Mouse (Mus musculus): ENCODE measurements at regions not wholly inside any gene's neighbourhood (a gene's known extent, or its start where the extent isn't known, plus 50 kb on each side); places are given as distances from the start of the nearest gene placed in this dataset.

DNA sequence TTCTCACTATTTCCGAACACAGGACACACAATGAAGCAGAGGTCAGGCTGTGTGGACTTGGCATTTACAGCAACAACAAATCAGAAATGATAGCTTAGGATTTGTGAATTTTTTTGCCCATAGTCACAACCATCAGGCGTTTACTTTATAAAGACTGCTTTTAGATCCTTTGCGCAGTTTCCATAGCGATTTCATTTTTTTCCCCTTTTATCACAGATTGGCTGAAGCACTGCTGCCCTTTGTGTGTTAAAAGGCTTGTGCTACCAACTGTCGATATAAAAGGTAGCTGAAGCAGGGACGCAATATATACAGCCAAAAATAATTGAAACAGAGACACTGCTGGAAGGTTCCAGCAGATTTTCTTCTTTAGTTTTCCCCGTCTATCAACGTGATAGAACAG, 551.4 kb downstream of the Nedd1 start:
- Histone ChIP-seq H3K36me3 (ENCODE audit: control insufficient read depth, insufficient read depth, low read length) (no peaks in the 10 kb centered on the region), H3K4me3 (ENCODE audit: low read depth, low read length) (no peak overlapping the region), H3K27me3 (ENCODE audit: control insufficient read depth, insufficient read depth, low read length) (no peaks in the 10 kb centered on the region), H3K9me3 (ENCODE audit: control insufficient read depth, low read length) (no peaks in the 10 kb centered on the region), H3K9ac (ENCODE audit: low read length) (no peak overlapping the region), H3K4me1 (ENCODE audit: control insufficient read depth, insufficient read depth, low read length) (peaks cover 3% of the 10 kb centered on the region; the same call in 1 of the 2 replicates), H3K27ac (ENCODE audit: low read depth, low read length) (no peak overlapping the region), H3K4me2 (ENCODE audit: low read depth) (no peak overlapping the region)
- no peak for DNase-seq (ENCODE audit: low spot score)
- ATAC-seq (ENCODE audit: insufficient read depth, low FRiP score, low TSS enrichment), result no peak
- whole genome bisulfite sequencing, result 79% methylated on average over 8 of the region's 8 CpGs

- H3K9ac ChIP-seq (ENCODE audit: low read length), result no peak overlapping the region
- no peak overlapping the region for H3K4me2 ChIP-seq (ENCODE audit: low read depth)
- 58% methylated on average over 2 of the region's 2 CpGs for WGBS
- ATAC-seq (ENCODE audit: insufficient read depth, low FRiP score, low TSS enrichment) (no peak), DNase-seq (ENCODE audit: low spot score) (no peak)
- H3K9me3 ChIP-seq (ENCODE audit: control insufficient read depth, low read length), result no peaks in the 10 kb centered on the region
- no peak overlapping the region for H3K4me3 ChIP-seq (ENCODE audit: low read depth, low read length)
- peaks cover 4% of the 10 kb centered on the region; the same call in 1 of the 2 replicates for H3K4me1 ChIP-seq (ENCODE audit: control insufficient read depth, insufficient read depth, low read length)
- H3K36me3 ChIP-seq (ENCODE audit: control insufficient read depth, insufficient read depth, low read length), result no peaks in the 10 kb centered on the region
- no peak overlapping the region for H3K27ac ChIP-seq (ENCODE audit: low read depth, low read length)
- no peaks in the 10 kb centered on the region for H3K27me3 ChIP-seq (ENCODE audit: control insufficient read depth, insufficient read depth, low read length)
Measured at GRCm38 (mm10) chr10:92166057-92166456, 556.2 kb downstream of the Nedd1 start.

DNA sequence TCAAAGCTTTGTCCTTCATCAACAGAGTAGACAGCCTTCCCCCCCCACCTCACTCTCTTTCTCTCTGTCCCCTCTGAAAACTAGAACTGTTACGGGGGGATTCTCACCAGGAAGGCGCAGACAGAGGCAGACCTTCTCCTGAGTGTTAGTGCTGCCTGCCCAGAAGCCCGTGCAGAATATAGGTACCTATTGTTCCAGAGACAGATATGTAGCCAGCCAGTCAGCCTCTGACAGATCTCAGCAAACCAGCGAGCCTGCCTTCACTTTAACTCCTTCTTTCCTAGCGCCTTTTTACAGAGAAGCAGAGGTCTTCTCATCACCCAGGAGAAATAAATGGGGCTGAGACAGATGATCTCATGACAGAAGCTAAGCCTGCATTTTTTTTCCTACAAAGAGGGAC, 557.2 kb downstream of the Nedd1 start:
- no peak for ATAC-seq (ENCODE audit: insufficient read depth, low FRiP score, low TSS enrichment)
- H3K4me2 ChIP-seq (ENCODE audit: low read depth), result peak overlapping the region; percentile 60
- no peaks in the 10 kb centered on the region for H3K9me3 ChIP-seq (ENCODE audit: control insufficient read depth, low read length)
- DNase-seq (ENCODE audit: low spot score), result peak; percentile 49
- peak overlapping the region; percentile 46 for H3K4me3 ChIP-seq (ENCODE audit: low read depth, low read length)
- peak overlapping the region; percentile 71 for H3K9ac ChIP-seq (ENCODE audit: low read length)
- no peaks in the 10 kb centered on the region for H3K36me3 ChIP-seq (ENCODE audit: control insufficient read depth, insufficient read depth, low read length)
- H3K27ac ChIP-seq (ENCODE audit: low read depth, low read length), result peak overlapping the region; percentile 83
- no peaks in the 10 kb centered on the region for H3K27me3 ChIP-seq (ENCODE audit: control insufficient read depth, insufficient read depth, low read length)
- H3K4me1 ChIP-seq (ENCODE audit: control insufficient read depth, insufficient read depth, low read length), result peaks cover 4% of the 10 kb centered on the region; the same call in 1 of the 2 replicates
- 16% methylated on average over 5 of the region's 5 CpGs for WGBS

GRCm38 (mm10) chr10:92164648-92164960, 557.6 kb downstream of the Nedd1 start:
- H3K4me2 ChIP-seq (ENCODE audit: low read depth), result peak overlapping the region; percentile 60
- peak overlapping the region; percentile 46 for H3K4me3 ChIP-seq (ENCODE audit: low read depth, low read length)
- ATAC-seq (ENCODE audit: insufficient read depth, low FRiP score, low TSS enrichment) (no peak), DNase-seq (ENCODE audit: low spot score) (no peak)
- peaks cover 4% of the 10 kb centered on the region; the same call in 1 of the 2 replicates for H3K4me1 ChIP-seq (ENCODE audit: control insufficient read depth, insufficient read depth, low read length)
- H3K36me3 ChIP-seq (ENCODE audit: control insufficient read depth, insufficient read depth, low read length), result no peaks in the 10 kb centered on the region
- 37% methylated on average over 3 of the region's 3 CpGs for WGBS
- H3K9ac ChIP-seq (ENCODE audit: low read length), result peak overlapping the region; percentile 71
- no peaks in the 10 kb centered on the region for H3K9me3 ChIP-seq (ENCODE audit: control insufficient read depth, low read length)
- peak overlapping the region; percentile 83 for H3K27ac ChIP-seq (ENCODE audit: low read depth, low read length)
- no peaks in the 10 kb centered on the region for H3K27me3 ChIP-seq (ENCODE audit: control insufficient read depth, insufficient read depth, low read length)

- Histone ChIP-seq H3K9me3 (ENCODE audit: control insufficient read depth, low read length) (no peaks in the 10 kb centered on the region), H3K27ac (ENCODE audit: low read depth, low read length) (peak overlapping the region; percentile 83), H3K4me1 (ENCODE audit: control insufficient read depth, insufficient read depth, low read length) (peaks cover 4% of the 10 kb centered on the region; the same call in 1 of the 2 replicates), H3K27me3 (ENCODE audit: control insufficient read depth, insufficient read depth, low read length) (no peaks in the 10 kb centered on the region), H3K9ac (ENCODE audit: low read length) (peak overlapping the region; percentile 71), H3K4me2 (ENCODE audit: low read depth) (peak overlapping the region; percentile 60), H3K36me3 (ENCODE audit: control insufficient read depth, insufficient read depth, low read length) (no peaks in the 10 kb centered on the region), H3K4me3 (ENCODE audit: low read depth, low read length) (peak overlapping the region; percentile 46)
- DNase-seq (ENCODE audit: low spot score) (no peak), ATAC-seq (ENCODE audit: insufficient read depth, low FRiP score, low TSS enrichment) (no peak)
- 48% methylated on average over 12 of the region's 12 CpGs for WGBS
Measured at GRCm38 (mm10) chr10:92163851-92164647, 558.2 kb downstream of the Nedd1 start.

DNA sequence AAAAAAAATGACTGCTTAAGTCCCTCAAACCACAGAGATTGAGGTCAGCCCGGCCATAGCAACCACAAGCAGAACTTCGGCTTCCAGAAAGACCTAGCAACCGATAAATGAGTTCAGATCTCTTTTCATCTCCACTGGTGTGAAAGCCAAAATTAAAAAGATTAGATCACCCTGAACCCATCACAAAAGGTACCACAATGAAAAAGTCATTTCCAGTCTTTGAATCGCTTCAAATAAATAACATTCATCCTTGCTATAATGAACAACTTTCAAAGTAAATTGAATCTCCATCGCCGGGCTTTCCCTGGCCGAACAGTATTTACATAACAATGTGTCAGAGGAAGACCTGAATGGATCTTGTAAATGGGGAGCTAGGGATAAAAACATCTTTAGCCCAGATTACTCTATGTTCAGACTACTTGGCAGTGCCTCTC, 559.1 kb downstream of the Nedd1 start:
- Histone ChIP-seq H3K9me3 (ENCODE audit: control insufficient read depth, low read length) (no peaks in the 10 kb centered on the region), H3K27ac (ENCODE audit: low read depth, low read length) (peak overlapping the region; percentile 94), H3K9ac (ENCODE audit: low read length) (peak overlapping the region; percentile 66), H3K36me3 (ENCODE audit: control insufficient read depth, insufficient read depth, low read length) (no peaks in the 10 kb centered on the region), H3K27me3 (ENCODE audit: control insufficient read depth, insufficient read depth, low read length) (no peaks in the 10 kb centered on the region), H3K4me2 (ENCODE audit: low read depth) (peak overlapping the region; percentile 60), H3K4me3 (ENCODE audit: low read depth, low read length) (peak overlapping the region; percentile 46), H3K4me1 (ENCODE audit: control insufficient read depth, insufficient read depth, low read length) (peaks cover 4% of the 10 kb centered on the region; the same call in 1 of the 2 replicates)
- DNase-seq (ENCODE audit: low spot score) (peak; percentile 47), ATAC-seq (ENCODE audit: insufficient read depth, low FRiP score, low TSS enrichment) (peak; percentile 63)
- WGBS, result 4% methylated on average over 7 of the region's 7 CpGs

DNA sequence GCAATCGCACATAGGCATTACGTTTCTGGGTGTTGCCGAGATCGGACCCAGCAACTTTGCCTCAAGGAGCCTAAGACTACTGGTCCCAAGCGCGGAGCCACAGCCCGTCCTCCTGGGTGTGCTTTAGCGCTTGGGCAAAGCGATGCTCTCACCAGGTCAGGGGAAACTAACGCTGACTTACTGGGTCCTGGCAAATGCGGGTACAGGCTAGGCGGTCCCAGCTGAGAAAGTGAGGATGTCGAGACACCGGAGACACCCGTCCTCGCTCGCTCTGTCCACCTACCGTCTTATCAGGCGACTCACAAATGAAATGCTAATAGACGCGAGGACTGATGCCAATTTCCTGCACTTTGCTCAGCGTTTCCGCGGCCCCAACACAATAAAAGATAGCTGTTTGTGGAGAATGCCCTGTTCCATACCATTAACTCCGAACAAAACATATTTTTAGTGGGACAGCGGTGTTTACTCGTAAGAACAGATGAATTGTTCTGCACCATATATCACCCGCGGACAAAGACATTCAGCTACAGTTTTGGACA, 559.7 kb downstream of the Nedd1 start:
- H3K9me3 ChIP-seq (ENCODE audit: control insufficient read depth, low read length), result no peaks in the 10 kb centered on the region
- peak overlapping the region; percentile 66 for H3K9ac ChIP-seq (ENCODE audit: low read length)
- ATAC-seq (ENCODE audit: insufficient read depth, low FRiP score, low TSS enrichment) (peak; percentile 79), DNase-seq (ENCODE audit: low spot score) (peak; percentile 82)
- peak overlapping the region; percentile 46 for H3K4me3 ChIP-seq (ENCODE audit: low read depth, low read length)
- peak overlapping the region; percentile 60 for H3K4me2 ChIP-seq (ENCODE audit: low read depth)
- H3K27me3 ChIP-seq (ENCODE audit: control insufficient read depth, insufficient read depth, low read length), result no peaks in the 10 kb centered on the region
- H3K36me3 ChIP-seq (ENCODE audit: control insufficient read depth, insufficient read depth, low read length), result no peaks in the 10 kb centered on the region
- peak overlapping the region; percentile 94 for H3K27ac ChIP-seq (ENCODE audit: low read depth, low read length)
- peaks cover 4% of the 10 kb centered on the region; the same call in 1 of the 2 replicates for H3K4me1 ChIP-seq (ENCODE audit: control insufficient read depth, insufficient read depth, low read length)
- under 1% methylated on average over 29 of the region's 29 CpGs for WGBS

DNA sequence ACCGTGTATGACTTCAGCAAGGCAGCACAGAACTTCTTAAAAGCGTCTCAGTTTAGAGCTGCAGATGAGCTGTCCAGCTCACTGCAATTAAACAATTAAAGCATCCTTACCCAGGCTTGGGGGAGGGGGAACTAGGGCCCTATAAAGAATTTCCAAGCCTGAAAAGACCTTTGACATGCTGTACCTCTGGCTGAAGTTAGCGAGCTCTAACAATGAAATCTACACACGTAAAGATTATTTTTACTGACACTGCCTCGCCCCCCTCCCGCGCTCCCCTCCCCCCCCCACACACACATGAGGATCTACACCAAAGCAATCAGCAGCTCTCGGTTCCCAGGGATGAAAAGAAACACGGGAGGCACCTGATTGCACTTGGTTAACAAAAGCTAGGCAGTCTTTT, 560.7 kb downstream of the Nedd1 start:
- Histone ChIP-seq H3K4me1 (ENCODE audit: control insufficient read depth, insufficient read depth, low read length) (peaks cover 4% of the 10 kb centered on the region; the same call in 1 of the 2 replicates), H3K9me3 (ENCODE audit: control insufficient read depth, low read length) (no peaks in the 10 kb centered on the region), H3K36me3 (ENCODE audit: control insufficient read depth, insufficient read depth, low read length) (no peaks in the 10 kb centered on the region), H3K27ac (ENCODE audit: low read depth, low read length) (no peak overlapping the region), H3K9ac (ENCODE audit: low read length) (peak overlapping the region; percentile 52), H3K4me2 (ENCODE audit: low read depth) (peak overlapping the region; percentile 42), H3K27me3 (ENCODE audit: control insufficient read depth, insufficient read depth, low read length) (no peaks in the 10 kb centered on the region), H3K4me3 (ENCODE audit: low read depth, low read length) (peak overlapping the region; percentile 27)
- ATAC-seq (ENCODE audit: insufficient read depth, low FRiP score, low TSS enrichment) (no peak), DNase-seq (ENCODE audit: low spot score) (peak; percentile 48)
- 1% methylated on average over 9 of the region's 9 CpGs for WGBS

GRCm38 (mm10) chr10:92146263-92146662, 576.0 kb downstream of the Nedd1 start:
- H3K4me3 ChIP-seq (ENCODE audit: low read depth, low read length), result no peak overlapping the region
- WGBS, result 90% methylated on average over 3 of the region's 3 CpGs

More at GRCm38 (mm10) chr10:92146263-92146662, 576.0 kb downstream of the Nedd1 start:
- no peak for ATAC-seq (ENCODE audit: insufficient read depth, low FRiP score, low TSS enrichment)
- Histone ChIP-seq H3K36me3 (ENCODE audit: control insufficient read depth, insufficient read depth, low read length) (no peaks in the 10 kb centered on the region), H3K27me3 (ENCODE audit: control insufficient read depth, insufficient read depth, low read length) (no peaks in the 10 kb centered on the region), H3K9me3 (ENCODE audit: control insufficient read depth, low read length) (no peaks in the 10 kb centered on the region), H3K4me2 (ENCODE audit: low read depth) (no peak overlapping the region), H3K27ac (ENCODE audit: low read depth, low read length) (no peak overlapping the region), H3K9ac (ENCODE audit: low read length) (no peak overlapping the region), H3K4me1 (ENCODE audit: control insufficient read depth, insufficient read depth, low read length) (no peaks in the 10 kb centered on the region)
- no peak for DNase-seq (ENCODE audit: low spot score)

Measured in neural tube, embryonic 11.5 days (tissue).